Mouse (Mus musculus) limb, embryonic 15.5 days (tissue): ENCODE measurements around the gene Gramd4. TPM values are rescaled to one million over a fixed set of nuclear protein-coding genes. Genes with fewer than 3 reads are reported as not detected.

ENCODE experiments used
- ATAC-seq: fragments of 200-750 bp; cut with Nextera tagmentation; 2 replicates; pipeline ENCODE4 v1.8.0; 2017; ENCODE audit warnings: low read depth, moderate TSS enrichment; ENCODE audit not compliant: insufficient number of reproducible peaks, low FRiP score, low TSS enrichment
- H3K27ac ChIP-seq: fragments of 300-500 bp; sonication (generic); 2 replicates; pipeline ENCODE4 v1.5.1; 2015; ENCODE audit warnings: moderate library complexity, mild to moderate bottlenecking, inconsistent platforms
- H3K27me3 ChIP-seq: fragments of 300-500 bp; sonication (generic); 2 replicates; pipeline ENCODE4 v1.6.1; 2015; ENCODE audit warnings: inconsistent platforms
- H3K36me3 ChIP-seq: fragments of 300-500 bp; sonication (generic); 2 replicates; pipeline ENCODE4 v1.6.1; 2015; ENCODE audit warnings: inconsistent platforms
- H3K4me1 ChIP-seq: fragments of 300-500 bp; sonication (generic); 2 replicates; pipeline ENCODE4 v1.6.1; 2015; ENCODE audit warnings: inconsistent platforms
- H3K4me2 ChIP-seq: fragments of 300-500 bp; sonication (generic); 2 replicates; pipeline ENCODE4 v1.6.1; 2015; ENCODE audit warnings: mild to moderate bottlenecking, inconsistent platforms
- H3K4me3 ChIP-seq: fragments of 300-500 bp; sonication (generic); 2 replicates; pipeline ENCODE4 v1.5.1; 2015; ENCODE audit warnings: mild to moderate bottlenecking, inconsistent platforms
- H3K9ac ChIP-seq: fragments of 300-500 bp; sonication (generic); 2 replicates; pipeline ENCODE4 v1.6.1; 2015; ENCODE audit warnings: inconsistent platforms
- H3K9me3 ChIP-seq: fragments of 300-500 bp; sonication (generic); 2 replicates; pipeline ENCODE4 v1.6.1; 2016; ENCODE audit warnings: inconsistent platforms
- WGBS: fragments of 180-500 bp; shearing (Covaris S2); methylation state at CpG from one replicate; pipeline ENCODE4 v1.1.7; 2015; 5-methylcytosine and 5-hydroxymethylcytosine counted together
- polyA plus RNA-seq: library from polyadenylated mRNA; unstranded; fragments of >200 nt; fragmentation: Nextera tagmentation; extraction: Ambion mirVana; gene quantifications from 2 replicates; pipeline ENCODE4 v1.2.1, GENCODE M21; 2015

Gene Gramd4
- polyA plus RNA-seq, 1 experiment from 2014 or later = 22.0 TPM

DNA sequence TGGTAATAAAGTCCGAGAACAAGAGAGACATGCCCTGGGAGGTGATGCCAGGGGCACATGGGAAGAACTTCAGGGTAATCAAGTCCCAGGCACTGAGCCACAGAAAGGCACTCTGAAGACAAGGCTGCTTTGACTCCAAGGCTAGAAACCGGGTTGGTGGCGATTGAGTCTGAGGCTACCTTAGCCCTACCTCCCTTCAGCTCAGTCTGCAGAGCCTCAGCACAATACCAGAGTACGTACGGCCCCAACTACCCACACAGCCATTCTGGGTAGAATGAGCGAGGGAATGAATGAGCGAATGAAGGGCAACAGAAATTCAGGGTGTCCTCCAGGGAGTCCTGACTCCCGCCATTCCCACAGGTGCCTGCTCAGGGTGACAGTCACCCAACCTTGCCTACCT, 126.0 kb downstream of the Gramd4 start:
- H3K4me2 ChIP-seq = no peak overlapping the region
- WGBS = 93% methylated on average over 8 of the region's 8 CpGs

DNA sequence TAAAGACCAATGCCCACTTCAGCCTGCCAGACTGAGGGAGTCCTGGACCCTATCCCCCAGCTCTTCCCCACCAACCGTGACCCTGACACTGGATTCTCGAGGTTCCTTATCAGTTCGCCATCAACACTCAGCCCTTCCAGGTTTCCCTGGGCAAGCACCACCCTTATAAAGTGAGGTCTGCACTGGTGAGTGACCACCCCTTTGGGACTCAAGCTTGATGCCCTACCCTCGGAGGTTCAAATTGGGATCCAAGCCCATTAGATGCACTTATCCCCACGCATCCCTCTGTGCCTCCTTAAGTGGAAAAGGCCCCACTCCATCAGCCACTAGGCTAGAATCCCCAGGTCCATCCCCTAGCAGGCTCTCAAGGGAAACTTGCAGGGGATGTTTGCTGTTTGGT, 126.6 kb downstream of the Gramd4 start:
- ATAC-seq = no peak
- Histone ChIP-seq H3K4me2 (peak overlapping the region; percentile 90), H3K4me1 (peaks cover 41% of the 10 kb centered on the region), H3K9me3 (no peaks in the 10 kb centered on the region), H3K27me3 (no peaks in the 10 kb centered on the region), H3K27ac (no peak overlapping the region), H3K4me3 (peak overlapping the region; percentile 93), H3K36me3 (no peaks in the 10 kb centered on the region), H3K9ac (no peak overlapping the region)
- WGBS = 76% methylated on average over 5 of the region's 5 CpGs

More for the DNA sequence above, 126.0 kb downstream of the Gramd4 start:
- Histone ChIP-seq H3K27ac (no peak overlapping the region), H3K4me1 (peaks cover 41% of the 10 kb centered on the region), H3K9me3 (no peaks in the 10 kb centered on the region), H3K9ac (no peak overlapping the region), H3K4me3 (no peak overlapping the region), H3K36me3 (no peaks in the 10 kb centered on the region), H3K27me3 (no peaks in the 10 kb centered on the region)
- no peak for ATAC-seq

GRCm38 (mm10) chr15:86184851-86185688, 127.6 kb downstream of the Gramd4 start:
- H3K4me1 ChIP-seq = peaks cover 41% of the 10 kb centered on the region

DNA sequence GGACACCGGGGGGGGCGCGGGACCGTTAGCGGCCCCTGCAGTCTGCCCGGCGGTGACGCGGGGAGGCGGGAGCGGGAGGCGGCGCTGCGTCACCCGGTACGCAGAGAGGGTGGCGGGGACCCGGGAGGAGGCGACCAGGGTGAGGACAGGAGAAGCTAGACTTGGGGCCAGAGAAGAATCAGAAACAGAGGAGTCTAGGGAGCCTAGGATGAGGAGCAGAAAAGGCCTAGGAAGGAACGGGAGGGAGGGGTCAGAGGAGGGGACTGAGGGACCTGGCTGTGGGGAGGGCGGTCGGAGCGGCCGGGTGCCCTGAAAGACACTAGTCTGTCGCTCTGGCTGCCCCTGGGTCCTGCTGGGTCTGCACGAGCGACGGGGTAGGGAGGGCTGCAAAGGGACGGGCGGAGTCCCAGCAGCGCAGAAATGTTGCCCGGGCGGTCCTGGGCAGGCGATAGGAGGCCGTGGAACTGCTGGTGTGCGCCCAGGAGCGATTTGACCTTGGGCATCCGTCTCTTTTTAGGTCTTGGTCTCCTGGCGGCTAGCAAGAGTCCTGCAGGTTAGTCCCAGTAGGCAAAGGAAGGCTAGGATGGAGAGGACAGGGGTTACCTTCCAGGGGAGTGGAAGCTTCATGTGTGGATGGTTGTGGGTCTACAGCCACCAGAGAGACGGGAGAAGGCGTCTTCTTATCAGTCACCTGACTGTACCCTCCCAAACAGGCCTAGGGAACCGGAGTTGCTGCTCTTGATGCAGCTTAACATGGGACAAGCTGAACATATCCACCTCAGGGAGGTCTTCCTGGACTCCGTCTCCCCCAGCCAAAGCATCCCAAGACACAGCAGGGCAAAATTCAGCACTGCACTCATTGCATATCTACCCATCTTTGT, 128.4 kb downstream of the Gramd4 start, which contains the start of gene Cerk:
Gene Cerk, minus strand, starts transcription at position 453 of the 881 bp plus-strand sequence.
- Histone ChIP-seq H3K4me1 (peaks cover 41% of the 10 kb centered on the region), H3K27ac (peak within 1 kb of the TSS; percentile 91)
- 3% methylated on average over 41 of the region's 43 CpGs for WGBS

More at GRCm38 (mm10) chr15:86184851-86185688, 127.6 kb downstream of the Gramd4 start:
- Histone ChIP-seq H3K9ac (peak overlapping the region; percentile 90), H3K27me3 (no peaks in the 10 kb centered on the region), H3K4me2 (peak overlapping the region; percentile 90), H3K36me3 (no peaks in the 10 kb centered on the region), H3K27ac (peak overlapping the region; percentile 91), H3K4me3 (peak overlapping the region; percentile 93), H3K9me3 (no peaks in the 10 kb centered on the region)
- peak; percentile 45 for ATAC-seq
- WGBS = under 1% methylated on average over 68 of the region's 70 CpGs

DNA sequence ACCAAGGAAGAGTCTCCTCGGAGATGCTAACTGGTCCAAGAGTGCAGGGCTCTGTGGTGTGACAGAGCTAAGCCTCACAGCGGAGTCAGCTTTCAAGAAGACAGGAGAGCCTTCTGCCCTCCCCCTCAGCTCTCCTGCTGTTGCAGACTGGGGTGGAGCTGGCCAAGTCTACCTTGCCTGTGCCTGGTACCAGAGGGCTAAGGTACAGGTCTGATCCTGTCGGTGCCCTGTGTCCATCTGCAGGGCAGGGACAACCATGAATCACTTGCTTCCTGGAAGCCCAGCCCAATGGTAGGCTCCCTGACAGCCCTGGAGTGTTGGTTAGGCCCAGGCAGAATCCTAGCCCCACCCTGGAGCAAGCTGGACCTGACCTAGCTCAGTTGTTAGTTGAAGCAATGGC, 129.2 kb downstream of the Gramd4 start:
- WGBS = 56% methylated on average over 3 of the region's 3 CpGs
- Histone ChIP-seq H3K4me3 (0 out of 2 replicates have a peak overlapping the region, but pooled peaks have one; percentile 93), H3K27me3 (no peaks in the 10 kb centered on the region), H3K4me2 (peak overlapping the region; percentile 90), H3K4me1 (peaks cover 40% of the 10 kb centered on the region), H3K36me3 (no peaks in the 10 kb centered on the region), H3K9ac (no peak overlapping the region), H3K9me3 (no peaks in the 10 kb centered on the region), H3K27ac (no peak overlapping the region)
- no peak for ATAC-seq

More for the DNA sequence above, 128.4 kb downstream of the Gramd4 start, which contains the start of gene Cerk:
- Histone ChIP-seq H3K9ac (peak within 1 kb of the TSS; percentile 90), H3K4me3 (peak within 1 kb of the TSS; percentile 93), H3K4me2 (peak within 1 kb of the TSS; percentile 90), H3K9me3 (no peaks in the 10 kb centered on the region), H3K27me3 (no peaks in the 10 kb centered on the region), H3K36me3 (no peaks in the 10 kb centered on the region)
- peak; percentile 49 for ATAC-seq

Other genes with a start within 250 kb of the Gramd4 start
- gene Cdpf1, start 246.0 kb upstream of the Gramd4 start, polyA plus RNA-seq = 32.0 and 34.6 TPM in 2 replicates
- 0.14 and 0.24 TPM in 2 replicates for gene Pkdrej, start 236.0 kb upstream of the Gramd4 start, polyA plus RNA-seq
- gene Ttc38, start 225.4 kb upstream of the Gramd4 start, polyA plus RNA-seq = 8.0 TPM in 2 replicates
- 19.5 and 19.6 TPM in 2 replicates for gene Gtse1, start 197.9 kb upstream of the Gramd4 start, polyA plus RNA-seq
- gene Trmu, start 178.4 kb upstream of the Gramd4 start, polyA plus RNA-seq = 49.1 and 51.3 TPM in 2 replicates
- gene Celsr1, start 23.9 kb upstream of the Gramd4 start, polyA plus RNA-seq = 2.7 and 3.6 TPM in 2 replicates
- 15.3 and 17.7 TPM in 2 replicates for gene Cerk, start 128.4 kb downstream of the Gramd4 start, polyA plus RNA-seq
- 12.4 TPM in 2 replicates for gene Tbc1d22a, start 156.8 kb downstream of the Gramd4 start, polyA plus RNA-seq